Mouse (Mus musculus) layer of hippocampus, postnatal 14 days (tissue): ENCODE data around the gene P2rx7. TPM values are rescaled to one million over a fixed set of nuclear protein-coding genes. Genes with fewer than 3 reads are reported as not detected.
A peak's percentile ranks its signal among the peaks of the same experiment; 100 is the strongest.

Experiments
- DNase-seq, 2 experiments: peaks; one replicate each; pipeline ENCODE4 v3.0.0; 2021 to 2022; ENCODE audit warnings: low spot score in 2 of 2, mixed read lengths in 1 of 2
- microRNA-seq, 2 experiments: library from miRNA; unstranded; fragments of <30 nt; microRNA quantifications; one replicate each; pipeline ENCODE4 v1.2.0; 2021
- total RNA-seq, 2 experiments: library from RNA; stranded (reverse); gene quantifications; 2 replicates each; pipeline ENCODE4 v1.2.3; 2021

Gene P2rx7
- total RNA-seq, 2 experiments from 2014 or later = 7.8 TPM

- no peak for DNase-seq
Observed at GRCm38 (mm10) chr5:122726595-122726994, 82.9 kb downstream of the P2rx7 start.

- no peak for DNase-seq
Observed at GRCm38 (mm10) chr5:122727096-122727495, 83.4 kb downstream of the P2rx7 start.

GRCm38 (mm10) chr5:122730776-122731175 lies 87.1 kb downstream of the P2rx7 start:
- no peak for DNase-seq

GRCm38 (mm10) chr5:122731321-122731720 lies 87.6 kb downstream of the P2rx7 start:
- peak; percentile 29 to 48 for DNase-seq

- no peak for DNase-seq
Observed at GRCm38 (mm10) chr5:122731991-122732673, 88.4 kb downstream of the P2rx7 start.

GRCm38 (mm10) chr5:122733881-122734280 lies 90.2 kb downstream of the P2rx7 start:
- DNase-seq = no peak

- no peak for DNase-seq
Observed at GRCm38 (mm10) chr5:122735853-122736252, 92.1 kb downstream of the P2rx7 start.

- no peak for DNase-seq
Observed at GRCm38 (mm10) chr5:122736761-122737160, 93.0 kb downstream of the P2rx7 start.

Small RNA genes lying within 50 kb of the gene (microRNA-seq; reads per million reads assigned to microRNA genes)
- 4.5 to 4.8 reads per million in 2 experiments for gene Mir8115

Other genes starting within 250 kb of the P2rx7 start
- 10 to 100 TPM; 32.7 to 33.2 TPM for gene Anapc7, start 222.2 kb upstream of the P2rx7 start, total RNA-seq
- 100 to 1,000 TPM; 659 to 669 TPM for gene Atp2a2, start 141.7 kb upstream of the P2rx7 start, total RNA-seq
- 10 to 100 TPM; 31.0 to 31.1 TPM for gene Ift81, start 29.4 kb upstream of the P2rx7 start, total RNA-seq
- 10 to 100 TPM; 11.0 to 11.4 TPM for gene P2rx4, start 63.6 kb downstream of the P2rx7 start, total RNA-seq
- 100 to 1,000 TPM; 116 to 120 TPM for gene Camkk2, start 135.5 kb downstream of the P2rx7 start, total RNA-seq
- gene Anapc5, start 177.4 kb downstream of the P2rx7 start, total RNA-seq = 100 to 1,000 TPM; 215 to 219 TPM
- 10 to 100 TPM; 47.1 to 53.0 TPM for gene Rnf34, start 206.1 kb downstream of the P2rx7 start, total RNA-seq